Mouse (Mus musculus) limb, embryonic 14.5 days (tissue): ENCODE results near the gene Cpeb4. TPM values are rescaled to one million over a fixed set of nuclear protein-coding genes. Genes with fewer than 3 reads are reported as not detected.

ENCODE experiments used
- ATAC-seq: fragments of 200-750 bp; cut with Nextera tagmentation; 2 replicates; pipeline ENCODE4 v1.8.0; 2017; ENCODE audit warnings: low read depth, moderate number of reproducible peaks, moderate TSS enrichment; ENCODE audit not compliant: low FRiP score
- DNase-seq: peaks from one replicate; pipeline ENCODE4 v3.0.0-alpha.2; 2015; ENCODE audit warnings: low spot score
- H3K27ac ChIP-seq: fragments of 300-500 bp; sonication (generic); replicated peaks from 2 replicates; pipeline ENCODE4 v1.5.1; 2014; ENCODE audit warnings: low read depth, mild to moderate bottlenecking, low read length, moderate library complexity, mixed read lengths
- H3K27me3 ChIP-seq: fragments of 300-500 bp; sonication (generic); 2 replicates; pipeline ENCODE4 v1.6.1; 2014; ENCODE audit warnings: low read length, mixed read lengths; ENCODE audit not compliant: control insufficient read depth, insufficient read depth
- H3K36me3 ChIP-seq: fragments of 300-500 bp; sonication (generic); 2 replicates; pipeline ENCODE4 v1.6.1; 2014; ENCODE audit warnings: mild to moderate bottlenecking, low read length, moderate library complexity, mixed read lengths; ENCODE audit not compliant: control insufficient read depth, insufficient read depth
- H3K4me1 ChIP-seq: fragments of 300-500 bp; sonication (generic); 2 replicates; pipeline ENCODE4 v1.6.1; 2014; ENCODE audit warnings: antibody characterized with exemption, low read length, mixed read lengths; ENCODE audit not compliant: control insufficient read depth, insufficient read depth
- H3K4me2 ChIP-seq: fragments of 300-500 bp; sonication (generic); replicated peaks from 2 replicates; pipeline ENCODE4 v1.6.1; 2014; ENCODE audit warnings: low read depth, mild to moderate bottlenecking, low read length, moderate library complexity; ENCODE audit not compliant: severe bottlenecking
- H3K4me3 ChIP-seq: fragments of 300-500 bp; sonication (generic); replicated peaks from 2 replicates; pipeline ENCODE4 v1.5.1; 2014; ENCODE audit warnings: low read length
- H3K9ac ChIP-seq: fragments of 300-500 bp; sonication (generic); 2 replicates; pipeline ENCODE4 v1.6.1; 2014; ENCODE audit warnings: mild to moderate bottlenecking, low read depth, low read length, moderate library complexity; ENCODE audit not compliant: severe bottlenecking
- H3K9me3 ChIP-seq: fragments of 300-500 bp; sonication (generic); 2 replicates; pipeline ENCODE4 v1.6.1; 2016; ENCODE audit warnings: low read length; ENCODE audit not compliant: control insufficient read depth
- POLR2A ChIP-seq: fragments of 200-500 bp; IDR thresholded peaks from 2 replicates; pipeline ENCODE4 v1.8.0; 2012; ENCODE audit warnings: inconsistent platforms, mild to moderate bottlenecking, moderate library complexity, borderline replicate concordance; ENCODE audit not compliant: insufficient read depth, insufficient read length; ENCODE audit errors: extremely low read depth
- WGBS: fragments of 180-500 bp; shearing (Covaris S2); extraction: QIAGEN DNeasy Blood & Tissue Kit; methylation state at CpG from one replicate; pipeline ENCODE4 v1.1.7; 2014; 5-methylcytosine and 5-hydroxymethylcytosine counted together
- polyA plus RNA-seq, 2 experiments: library from polyadenylated mRNA; depleted of rRNA in 1 of 2; stranded (reverse) in 1 of 2; unstranded in 1 of 2; fragments of >200 nt; fragmentation: Nextera tagmentation in 1 of 2; extraction: Ambion mirVana in 1 of 2; gene quantifications; 2 replicates each; pipeline versions ENCODE4 v1.2.1 to v1.2.3; 2012 to 2014

Gene Cpeb4
- polyA plus RNA-seq, 2 experiments = 4.9 to 6.5 TPM

DNA sequence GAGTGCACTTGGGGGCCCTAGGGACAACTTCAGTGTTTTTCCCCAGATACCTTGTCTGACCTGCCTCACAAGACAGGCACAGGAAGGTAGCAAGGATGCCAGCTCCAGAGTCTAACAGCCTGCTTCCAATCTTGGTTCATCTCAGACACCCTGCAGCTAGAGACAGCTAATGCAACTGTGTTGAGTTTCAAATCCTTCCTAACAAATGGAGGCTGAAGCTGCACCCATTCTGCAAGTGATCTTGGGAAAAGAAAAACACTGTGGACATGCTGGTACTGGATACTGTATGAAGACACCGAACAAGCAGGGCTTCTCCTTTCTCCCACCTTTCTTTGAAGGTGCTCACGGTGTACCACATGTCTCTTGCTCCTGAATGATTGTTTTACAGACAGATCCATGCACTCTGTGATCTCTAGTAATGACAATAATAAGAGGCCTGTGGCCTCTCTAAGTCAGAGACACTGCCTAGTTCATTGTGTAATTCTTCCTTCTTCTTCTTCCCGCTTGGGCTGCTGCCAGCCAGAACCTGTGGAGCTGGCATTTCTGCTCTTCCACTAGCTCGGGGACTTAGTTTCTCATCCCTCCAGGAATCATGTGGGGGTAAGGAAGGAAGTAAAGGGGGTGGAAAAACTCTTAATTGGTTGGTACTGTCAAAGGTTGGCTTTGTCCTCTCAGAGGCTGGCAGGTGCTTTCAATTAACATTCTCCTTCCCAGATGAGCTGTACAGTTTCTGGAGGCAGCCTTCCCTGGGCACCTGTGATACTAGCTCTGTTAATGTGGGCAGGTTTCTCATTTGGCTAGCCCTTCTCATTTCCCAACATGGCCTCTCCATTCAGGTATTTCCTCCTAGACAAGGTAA is 20.1 kb upstream of the Cpeb4 start:
- ATAC-seq = no peak
- Histone ChIP-seq H3K9ac (no peak overlapping the region), H3K4me2 (no peak overlapping the region), H3K36me3 (no peaks in the 10 kb centered on the region), H3K27me3 (no peaks in the 10 kb centered on the region), H3K9me3 (no peaks in the 10 kb centered on the region), H3K4me3 (no peak overlapping the region), H3K4me1 (peaks cover 9% of the 10 kb centered on the region), H3K27ac (no peak overlapping the region)
- WGBS = 53% methylated on average over 4 of the region's 4 CpGs
- DNase-seq = no peak
- TF ChIP-seq POLR2A = no peak

DNA sequence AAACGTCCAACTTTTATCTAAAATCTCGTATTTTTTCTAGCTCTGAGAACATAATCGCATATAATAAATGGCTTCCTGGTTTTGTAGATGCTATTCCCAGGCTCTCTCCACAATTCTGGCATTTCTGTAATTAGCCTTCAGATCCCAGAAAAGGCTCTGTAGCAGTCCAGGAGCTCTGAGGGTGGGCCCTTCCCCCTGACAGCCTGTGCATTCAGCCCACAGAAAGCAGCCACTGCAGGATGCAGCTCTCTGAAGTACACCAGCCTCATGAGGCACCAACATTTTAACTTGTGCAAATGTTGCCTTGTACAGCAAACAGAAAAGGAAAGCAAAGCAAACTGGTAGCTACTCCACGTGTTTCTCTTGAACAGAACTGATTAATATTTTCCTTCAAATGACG is 17.1 kb upstream of the Cpeb4 start:
- Histone ChIP-seq H3K27me3 (no peaks in the 10 kb centered on the region), H3K9ac (no peak overlapping the region), H3K4me2 (no peak overlapping the region), H3K4me3 (no peak overlapping the region), H3K27ac (no peak overlapping the region), H3K36me3 (no peaks in the 10 kb centered on the region), H3K4me1 (peaks cover 9% of the 10 kb centered on the region), H3K9me3 (no peaks in the 10 kb centered on the region)
- ATAC-seq (no peak), DNase-seq (no peak)
- TF ChIP-seq POLR2A = no peak
- WGBS = 57% methylated on average over 5 of the region's 5 CpGs

DNA sequence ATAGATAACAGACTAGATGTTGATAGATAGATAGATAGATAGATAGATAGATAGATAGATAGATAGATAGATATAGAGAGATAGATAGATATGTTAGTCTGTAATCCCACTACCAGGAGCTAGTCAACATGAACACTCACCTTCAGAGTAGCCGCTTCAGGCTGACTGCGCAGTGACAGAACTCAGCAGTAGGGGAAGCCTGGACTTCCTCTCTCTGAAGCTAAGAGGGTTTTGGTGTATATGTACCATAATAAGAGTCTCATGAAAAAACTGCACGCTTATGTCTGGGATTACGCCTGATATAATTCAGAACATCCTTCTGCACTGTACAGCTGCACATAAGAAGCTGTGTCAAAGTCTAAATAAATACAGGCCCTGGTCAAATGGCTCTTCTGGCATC is 14.5 kb upstream of the Cpeb4 start:
- Histone ChIP-seq H3K27me3 (no peaks in the 10 kb centered on the region), H3K9ac (no peak overlapping the region), H3K9me3 (no peaks in the 10 kb centered on the region), H3K4me2 (no peak overlapping the region), H3K4me1 (peaks cover 1% of the 10 kb centered on the region; the same call in 1 of the 2 replicates), H3K36me3 (no peaks in the 10 kb centered on the region), H3K4me3 (no peak overlapping the region), H3K27ac (no peak overlapping the region)
- no peak for DNase-seq
- ATAC-seq = no peak
- WGBS = 89% methylated on average over 4 of the region's 4 CpGs
- no peak for TF ChIP-seq POLR2A

DNA sequence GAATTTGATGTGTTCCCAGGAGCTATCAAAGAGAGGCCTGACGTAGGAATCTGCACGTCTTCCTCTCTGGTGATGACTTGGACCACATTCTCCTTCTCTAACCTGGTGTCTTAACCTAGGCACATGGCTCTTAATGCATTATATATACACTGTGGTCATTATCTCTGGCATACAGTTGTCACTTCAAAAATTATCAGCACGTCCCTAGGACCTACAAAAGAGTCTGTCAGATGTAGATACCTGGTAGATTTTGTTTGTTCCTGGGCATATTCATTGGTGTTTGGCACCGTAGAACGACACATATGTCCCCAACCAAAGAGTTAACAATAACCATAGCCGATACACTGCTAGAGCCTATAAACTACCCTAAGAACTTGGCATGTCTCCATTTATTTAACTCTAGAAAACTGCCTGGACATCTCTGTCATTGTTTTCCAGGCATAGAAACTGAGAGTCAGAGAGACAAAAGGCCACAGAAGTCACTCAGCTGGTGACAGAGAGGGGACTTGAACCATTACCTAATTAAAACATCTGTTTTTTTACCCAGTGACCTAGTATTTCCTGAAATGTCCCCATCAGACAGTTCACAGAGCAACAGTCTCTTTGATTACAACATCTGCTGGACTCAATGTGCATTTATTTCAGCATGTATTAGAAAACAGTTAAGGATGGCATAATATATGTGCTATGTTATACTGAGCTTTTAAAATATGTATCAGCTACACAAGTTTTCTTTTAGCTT is 10.7 kb upstream of the Cpeb4 start:
- no peak for TF ChIP-seq POLR2A
- Histone ChIP-seq H3K27ac (no peak overlapping the region), H3K4me3 (no peak overlapping the region), H3K4me1 (no peaks in the 10 kb centered on the region), H3K36me3 (no peaks in the 10 kb centered on the region), H3K9me3 (no peaks in the 10 kb centered on the region), H3K27me3 (no peaks in the 10 kb centered on the region), H3K9ac (no peak overlapping the region), H3K4me2 (no peak overlapping the region)
- no peak for DNase-seq
- no peak for ATAC-seq
- whole genome bisulfite sequencing = 78% methylated on average over 6 of the region's 6 CpGs

DNA sequence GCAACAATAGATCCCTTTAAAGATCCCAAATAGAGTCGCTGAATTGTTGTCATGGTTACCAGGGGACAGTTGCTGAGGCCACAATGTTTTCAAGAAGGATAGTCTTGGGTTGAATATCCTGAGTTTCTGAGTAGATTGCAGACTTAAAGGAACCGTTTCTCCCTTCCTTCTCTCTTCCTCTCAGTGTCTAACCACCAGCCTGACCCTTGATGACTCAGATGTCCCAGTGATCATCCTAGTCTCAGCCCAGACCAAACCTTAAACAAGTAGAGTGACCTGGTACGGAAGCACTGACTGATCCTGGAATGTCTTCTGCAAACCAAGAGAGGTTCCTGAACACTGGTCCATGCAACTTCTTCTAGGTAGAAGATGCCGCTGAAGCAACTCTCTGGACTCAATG is 4.0 kb upstream of the Cpeb4 start:
- H3K27ac ChIP-seq = no peak overlapping the region
- H3K36me3 ChIP-seq = no peaks in the 10 kb centered on the region
- ATAC-seq (no peak), DNase-seq (no peak)
- no peak overlapping the region for H3K4me2 ChIP-seq
- WGBS = 89% methylated on average over 4 of the region's 4 CpGs
- H3K4me3 ChIP-seq = no peak overlapping the region
- no peaks in the 10 kb centered on the region for H3K9me3 ChIP-seq
- no peak for TF ChIP-seq POLR2A
- no peak overlapping the region for H3K9ac ChIP-seq
- peaks cover 11% of the 10 kb centered on the region for H3K4me1 ChIP-seq
- no peaks in the 10 kb centered on the region for H3K27me3 ChIP-seq
